Mouse (Mus musculus) heart, postnatal 0 days (tissue): ENCODE results near the gene Nedd8. TPM values are rescaled to one million over a fixed set of nuclear protein-coding genes. Genes with fewer than 3 reads are reported as not detected.

Source experiments
- ATAC-seq: fragments of 200-750 bp; cut with Nextera tagmentation; 2 replicates; pipeline ENCODE4 v1.8.0; 2017; ENCODE audit warnings: low read depth, moderate number of reproducible peaks, moderate library complexity; ENCODE audit not compliant: insufficient read depth
- DNase-seq: peaks from one replicate; pipeline ENCODE4 v3.0.0-alpha.2; 2016; ENCODE audit warnings: low spot score
- H3K27ac ChIP-seq: fragments of 300-500 bp; sonication (generic); 2 replicates; pipeline ENCODE4 v1.5.1; 2014; ENCODE audit warnings: low read depth, mild to moderate bottlenecking
- H3K27me3 ChIP-seq: fragments of 300-500 bp; sonication (generic); 2 replicates; pipeline ENCODE4 v1.6.1; 2014; ENCODE audit warnings: low read length, mixed read lengths; ENCODE audit not compliant: control insufficient read depth, insufficient read depth
- H3K36me3 ChIP-seq: fragments of 300-500 bp; sonication (generic); replicated peaks from 2 replicates; pipeline ENCODE4 v1.6.1; 2014; ENCODE audit warnings: low read length, mixed read lengths; ENCODE audit not compliant: control insufficient read depth, insufficient read depth
- H3K4me1 ChIP-seq: fragments of 300-500 bp; sonication (generic); 2 replicates; pipeline ENCODE4 v1.6.1; 2014; ENCODE audit warnings: antibody characterized with exemption; ENCODE audit not compliant: control insufficient read depth, insufficient read depth
- H3K4me2 ChIP-seq: fragments of 300-500 bp; sonication (generic); 2 replicates; pipeline ENCODE4 v1.6.1; 2014; ENCODE audit warnings: low read depth, mild to moderate bottlenecking, low read length, moderate library complexity
- H3K4me3 ChIP-seq: fragments of 300-500 bp; sonication (generic); 2 replicates; pipeline ENCODE4 v1.5.1; 2014; ENCODE audit warnings: low read depth, low read length
- H3K9ac ChIP-seq: fragments of 300-500 bp; sonication (generic); replicated peaks from 2 replicates; pipeline ENCODE4 v1.6.1; 2014; ENCODE audit warnings: low read depth, low read length, mixed read lengths
- H3K9me3 ChIP-seq: fragments of 300-500 bp; sonication (generic); replicated peaks from 2 replicates; pipeline ENCODE4 v1.6.1; 2016; ENCODE audit warnings: low read length; ENCODE audit not compliant: control insufficient read depth
- CTCF ChIP-seq: IDR thresholded peaks from 2 replicates; pipeline ENCODE4 v1.5.1; 2016; ENCODE audit warnings: antibody characterized with exemption, control low read depth, low read depth
- EP300 ChIP-seq: IDR thresholded peaks from 2 replicates; pipeline ENCODE4 v1.6.1; 2016; ENCODE audit warnings: antibody characterized with exemption, low read depth
- WGBS: fragments of 180-500 bp; shearing (Covaris S2); extraction: QIAGEN DNeasy Blood & Tissue Kit; methylation state at CpG from one replicate; pipeline ENCODE4 v1.1.7; 2014; 5-methylcytosine and 5-hydroxymethylcytosine counted together
- polyA plus RNA-seq: library from polyadenylated mRNA; unstranded; fragments of >200 nt; fragmentation: Nextera tagmentation; extraction: Ambion mirVana; gene quantifications from 2 replicates; pipeline ENCODE4 v1.2.1, GENCODE M21; 2015
- total RNA-seq: library from RNA; depleted of rRNA; stranded (reverse); fragments of >200 nt; gene quantifications from 2 replicates; pipeline ENCODE4 v1.2.3, GENCODE M21; 2014; ENCODE audit warnings: low replicate concordance

The Nedd8 gene
- total and polyA plus RNA-seq, 2 experiments from 2014 or later, result 137 to 460 TPM

DNA sequence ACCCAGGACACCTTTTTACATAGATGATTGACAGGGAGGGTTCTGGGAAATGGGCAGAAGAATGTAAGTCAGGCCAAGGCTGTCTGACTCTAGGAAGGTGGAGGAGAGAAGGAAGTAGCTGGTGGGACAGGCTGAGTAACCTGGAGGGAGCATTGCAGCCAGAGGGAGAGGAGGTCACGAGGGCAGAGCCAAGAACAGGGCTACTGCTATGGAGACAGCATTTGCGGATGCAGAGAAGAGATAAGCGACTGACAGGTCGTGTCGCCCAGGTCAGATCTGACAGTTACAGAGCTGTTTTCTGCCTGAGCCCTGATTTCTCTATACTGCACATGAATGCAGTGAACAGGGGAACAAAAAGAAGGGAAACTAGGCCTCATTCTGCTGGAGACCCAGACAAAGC lies 35.5 kb upstream of the Nedd8 start:
- Histone ChIP-seq H3K36me3 (no peaks in the 10 kb centered on the region), H3K4me2 (no peak overlapping the region), H3K27ac (no peak overlapping the region), H3K27me3 (peaks cover 8% of the 10 kb centered on the region; the same call in 1 of the 2 replicates), H3K9ac (no peak overlapping the region), H3K9me3 (no peaks in the 10 kb centered on the region), H3K4me3 (no peak overlapping the region), H3K4me1 (no peaks in the 10 kb centered on the region)
- no peak for ATAC-seq
- WGBS, result 62% methylated on average over 5 of the region's 5 CpGs
- TF ChIP-seq EP300 (no peak), CTCF (no peak)
- DNase-seq, result no peak

DNA sequence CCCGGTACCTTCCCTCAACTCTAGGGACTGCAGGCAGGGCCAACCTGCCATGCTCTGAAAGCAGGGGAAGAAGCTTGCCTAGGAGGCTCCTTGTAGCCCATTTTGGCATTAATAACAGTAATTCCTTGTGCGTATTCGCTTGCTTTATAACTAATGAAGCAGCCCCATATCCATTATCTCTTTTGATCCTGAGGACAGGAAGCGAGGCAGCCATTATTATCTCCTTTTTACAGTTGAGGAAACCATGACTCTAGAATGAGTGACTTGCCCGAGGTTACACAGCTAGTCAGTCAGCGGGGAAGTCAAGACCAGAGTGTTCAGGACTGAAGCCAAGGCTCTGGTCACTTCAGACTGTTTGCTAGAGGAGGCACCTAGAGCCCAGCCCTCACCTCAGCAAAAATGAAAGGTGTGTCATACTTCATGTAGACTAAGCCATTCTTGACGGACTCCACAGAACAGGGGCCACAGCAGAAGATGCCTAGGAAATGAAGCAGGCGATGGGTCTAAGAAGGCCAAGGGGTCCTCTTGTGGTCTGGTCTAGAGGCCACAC lies 34.2 kb upstream of the Nedd8 start:
- Histone ChIP-seq H3K9ac (no peak overlapping the region), H3K4me1 (no peaks in the 10 kb centered on the region), H3K36me3 (no peaks in the 10 kb centered on the region), H3K4me2 (no peak overlapping the region), H3K27ac (no peak overlapping the region), H3K4me3 (no peak overlapping the region), H3K27me3 (no peaks in the 10 kb centered on the region), H3K9me3 (no peaks in the 10 kb centered on the region)
- 77% methylated on average over 8 of the region's 8 CpGs for WGBS
- no peak for TF ChIP-seq EP300
- no peak for TF ChIP-seq CTCF
- DNase-seq, result no peak
- no peak for ATAC-seq

DNA sequence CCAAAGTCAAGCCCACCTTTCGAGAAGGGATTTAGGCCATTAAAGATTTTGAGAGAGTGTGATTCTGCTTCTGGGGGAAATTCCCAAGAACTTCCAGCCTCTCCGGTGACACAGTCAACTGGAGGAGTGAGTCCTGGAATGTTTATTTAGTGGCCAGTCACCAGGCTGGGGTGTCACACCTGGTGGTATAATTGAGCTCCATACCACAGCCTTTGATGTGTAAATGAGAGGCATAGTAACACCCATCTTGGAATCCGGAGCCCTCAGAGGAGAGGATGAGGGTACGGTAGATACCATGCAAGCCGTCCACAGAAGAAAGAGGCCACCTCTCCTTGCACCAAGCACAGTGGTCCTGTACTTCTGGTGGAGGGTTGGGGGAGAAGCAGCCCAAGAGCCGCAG lies 30.8 kb upstream of the Nedd8 start:
- ATAC-seq, result no peak
- Histone ChIP-seq H3K4me1 (no peaks in the 10 kb centered on the region), H3K9me3 (no peaks in the 10 kb centered on the region), H3K36me3 (no peaks in the 10 kb centered on the region), H3K27ac (no peak overlapping the region), H3K4me2 (no peak overlapping the region), H3K4me3 (no peak overlapping the region), H3K9ac (no peak overlapping the region), H3K27me3 (no peaks in the 10 kb centered on the region)
- TF ChIP-seq CTCF (no peak), EP300 (no peak)
- 56% methylated on average over 6 of the region's 6 CpGs for WGBS
- DNase-seq, result no peak

DNA sequence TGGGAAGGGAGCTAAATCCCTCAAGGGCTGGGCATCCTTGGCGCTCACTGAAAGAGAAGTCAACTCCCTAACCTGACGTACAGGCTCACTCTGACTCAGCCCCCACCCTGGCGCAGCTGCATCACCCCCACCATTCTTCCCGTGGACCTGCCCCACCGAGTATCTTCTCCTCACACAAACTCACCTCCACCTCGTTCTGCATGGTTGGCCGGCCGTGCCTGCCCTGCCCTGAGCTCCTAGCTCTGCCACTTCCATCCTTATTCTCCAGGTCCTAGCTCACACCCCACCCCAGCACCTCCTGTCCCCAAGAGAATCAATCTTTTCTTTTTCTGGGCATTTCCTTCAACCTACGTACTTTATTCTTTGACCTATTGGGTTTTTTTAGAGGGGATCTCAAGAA lies 29.2 kb upstream of the Nedd8 start:
- Histone ChIP-seq H3K4me1 (no peaks in the 10 kb centered on the region), H3K9ac (no peak overlapping the region), H3K9me3 (no peaks in the 10 kb centered on the region), H3K4me3 (no peak overlapping the region), H3K27ac (no peak overlapping the region), H3K4me2 (no peak overlapping the region), H3K27me3 (no peaks in the 10 kb centered on the region), H3K36me3 (no peaks in the 10 kb centered on the region)
- 61% methylated on average over 9 of the region's 9 CpGs for WGBS
- ATAC-seq (no peak), DNase-seq (no peak)
- TF ChIP-seq EP300, result no peak
- no peak for TF ChIP-seq CTCF

DNA sequence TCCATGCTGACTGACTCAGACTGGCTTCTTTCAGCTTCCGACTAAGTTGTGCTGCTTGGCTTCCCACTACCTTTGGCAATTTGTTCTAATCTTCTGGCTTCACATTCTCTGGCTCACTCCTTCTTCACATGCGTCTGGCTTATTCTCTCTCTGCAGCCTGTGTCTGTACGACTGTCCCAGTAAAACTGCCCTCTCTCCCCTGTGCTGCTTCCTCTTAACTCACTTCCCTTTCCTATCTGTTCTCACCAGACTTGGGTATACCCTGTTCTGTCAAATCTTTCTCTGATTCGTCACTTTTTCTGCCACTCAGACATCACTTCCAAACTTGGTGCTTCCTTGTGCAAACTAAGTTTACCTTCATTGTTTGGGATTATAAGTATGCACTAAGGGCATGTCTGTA lies 25.3 kb upstream of the Nedd8 start:
- DNase-seq (no peak), ATAC-seq (no peak)
- Histone ChIP-seq H3K27me3 (no peaks in the 10 kb centered on the region), H3K36me3 (no peaks in the 10 kb centered on the region), H3K4me3 (no peak overlapping the region), H3K4me2 (no peak overlapping the region), H3K9me3 (no peaks in the 10 kb centered on the region), H3K4me1 (no peaks in the 10 kb centered on the region), H3K9ac (no peak overlapping the region), H3K27ac (no peak overlapping the region)
- TF ChIP-seq EP300 (no peak), CTCF (no peak)
- 69% methylated on average over 4 of the region's 4 CpGs for WGBS

DNA sequence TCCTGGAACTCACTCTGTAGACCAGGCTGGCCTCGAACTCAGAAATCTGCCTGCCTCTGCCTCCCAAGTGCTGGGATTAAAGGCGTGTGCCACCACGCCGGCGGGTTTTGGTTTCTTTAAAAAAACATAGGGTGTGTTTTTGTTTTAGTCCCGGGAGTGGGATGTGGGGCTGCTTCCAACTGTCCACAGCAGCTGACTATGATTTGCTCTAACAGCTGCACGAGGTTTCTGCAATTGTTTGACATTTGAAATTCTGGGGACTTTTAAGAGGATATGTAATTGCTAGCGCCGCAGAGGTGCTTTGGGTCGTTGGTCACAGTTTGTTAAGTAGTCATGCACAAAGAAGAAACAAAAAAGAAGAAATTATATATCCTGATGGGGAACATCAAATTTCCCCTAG lies 17.5 kb upstream of the Nedd8 start:
- H3K9me3 ChIP-seq, result no peaks in the 10 kb centered on the region
- no peaks in the 10 kb centered on the region for H3K4me1 ChIP-seq
- ATAC-seq, result no peak
- no peak overlapping the region for H3K4me2 ChIP-seq
- no peak overlapping the region for H3K9ac ChIP-seq
- TF ChIP-seq CTCF, result no peak
- no peak for TF ChIP-seq EP300
- H3K36me3 ChIP-seq, result no peaks in the 10 kb centered on the region
- no peak overlapping the region for H3K4me3 ChIP-seq
- H3K27ac ChIP-seq, result no peak overlapping the region
- no peaks in the 10 kb centered on the region for H3K27me3 ChIP-seq
- no peak for DNase-seq
- WGBS, result 66% methylated on average over 10 of the region's 10 CpGs
